Mouse (Mus musculus) MEL (cell line): ENCODE data around the gene Ankub1. TPM values are rescaled to one million over a fixed set of nuclear protein-coding genes. Genes with fewer than 3 reads are reported as not detected.
A peak's percentile ranks its signal among the peaks of the same experiment; 100 is the strongest.

ENCODE experiments used
- DNase-seq: peaks from one replicate; pipeline ENCODE4 v3.0.0; 2011; ENCODE audit warnings: low read depth, low spot score
- H3K27ac ChIP-seq: 2 replicates; pipeline ENCODE4 v1.5.1; 2012; ENCODE audit warnings: low read depth, mild to moderate bottlenecking, control low read depth, low read length, moderate library complexity; ENCODE audit not compliant: control insufficient read depth
- H3K27me3 ChIP-seq, 2 experiments: fragments of 150-350 bp in 1 of 2; sonication (generic) in 1 of 2; 2 replicates each; pipeline ENCODE4 v1.6.1; 2012; ENCODE audit warnings: low read length in 2 of 2, mild to moderate bottlenecking in 2 of 2, improper control_type of control experiment in 1 of 2, moderate library complexity in 1 of 2; ENCODE audit not compliant: insufficient read depth in 2 of 2, control insufficient read depth in 1 of 2
- H3K36me3 ChIP-seq, 2 experiments: 2 replicates each; pipeline ENCODE4 v1.6.1; 2012 to 2014; ENCODE audit warnings: low read length in 2 of 2, improper control_type of control experiment in 1 of 2, inconsistent platforms in 1 of 2, mild to moderate bottlenecking in 1 of 2; ENCODE audit not compliant: insufficient read depth in 2 of 2, control insufficient read depth in 1 of 2
- H3K4me1 ChIP-seq, 2 experiments: fragments of 150-350 bp in 1 of 2; sonication (generic) in 1 of 2; 2 replicates each; pipeline ENCODE4 v1.6.1; 2012; ENCODE audit warnings: low read length in 2 of 2, improper control_type of control experiment in 1 of 2, mild to moderate bottlenecking in 1 of 2; ENCODE audit not compliant: insufficient read depth in 2 of 2, control insufficient read depth in 1 of 2
- H3K4me3 ChIP-seq, 2 experiments: fragments of 150-350 bp in 1 of 2; sonication (generic) in 1 of 2; 2 replicates each; pipeline ENCODE4 v1.5.1; 2012; ENCODE audit warnings: low read depth in 2 of 2, low read length in 2 of 2, mild to moderate bottlenecking in 2 of 2, moderate library complexity in 2 of 2, control low read depth in 1 of 2, improper control_type of control experiment in 1 of 2; ENCODE audit not compliant: control insufficient read depth in 1 of 2, insufficient read depth in 1 of 2
- H3K79me2 ChIP-seq: 2 replicates; pipeline ENCODE4 v1.6.1; 2012; ENCODE audit warnings: mild to moderate bottlenecking, low read length, moderate library complexity; ENCODE audit not compliant: control insufficient read depth, poor library complexity, insufficient read depth
- H3K9ac ChIP-seq: 2 replicates; pipeline ENCODE4 v1.6.1; 2012; ENCODE audit warnings: low read depth, mild to moderate bottlenecking, control low read depth, low read length, moderate library complexity; ENCODE audit not compliant: control insufficient read depth, poor library complexity, severe bottlenecking
- H3K9me3 ChIP-seq: fragments of 150-350 bp; sonication (generic); replicated peaks from 2 replicates; pipeline ENCODE4 v1.6.1; 2012; ENCODE audit warnings: mild to moderate bottlenecking, low read length, improper control_type of control experiment, moderate library complexity; ENCODE audit not compliant: insufficient read depth
- BHLHE40 ChIP-seq: IDR thresholded peaks from 2 replicates; pipeline ENCODE4 v1.6.1; 2012; ENCODE audit warnings: low read depth, mild to moderate bottlenecking, inconsistent platforms, low read length, improper control_type of control experiment, borderline replicate concordance
- CHD1 ChIP-seq: IDR thresholded peaks from 2 replicates; pipeline ENCODE4 v1.6.1; 2012; ENCODE audit warnings: low read depth, mild to moderate bottlenecking, inconsistent platforms, low read length, improper control_type of control experiment
- CHD2 ChIP-seq: IDR thresholded peaks from 2 replicates; pipeline ENCODE4 v1.6.1; 2011; ENCODE audit warnings: low read length, improper control_type of control experiment
- CTCF ChIP-seq, 3 experiments: IDR thresholded peaks in 2 of 3; conservative IDR thresholded peaks in 1 of 3; 2 replicates each; pipeline ENCODE4 v1.5.1; 2011 to 2012; ENCODE audit warnings: low read length in 3 of 3, low read depth in 2 of 3, mild to moderate bottlenecking in 2 of 3, improper control_type of control experiment in 1 of 3, inconsistent platforms in 1 of 3, mixed read lengths in 1 of 3, moderate library complexity in 1 of 3; ENCODE audit not compliant: control insufficient read depth in 1 of 3, insufficient read depth in 1 of 3, poor library complexity in 1 of 3, severe bottlenecking in 1 of 3
- E2F4 ChIP-seq: IDR thresholded peaks from 2 replicates; pipeline ENCODE4 v1.6.1; 2011; ENCODE audit warnings: low read depth, low read length, improper control_type of control experiment, borderline replicate concordance
- ELF1 ChIP-seq: IDR thresholded peaks from 2 replicates; pipeline ENCODE4 v1.6.1; 2014; ENCODE audit warnings: low read depth, mild to moderate bottlenecking, inconsistent platforms, low read length, improper control_type of control experiment, moderate library complexity
- ETS1 ChIP-seq: IDR thresholded peaks from 2 replicates; pipeline ENCODE4 v1.6.1; 2012; ENCODE audit warnings: low read depth, mild to moderate bottlenecking, inconsistent platforms, low read length, improper control_type of control experiment, moderate library complexity
- GABPA ChIP-seq: IDR thresholded peaks from 2 replicates; pipeline ENCODE4 v1.6.1; 2012; ENCODE audit warnings: low read depth, mild to moderate bottlenecking, inconsistent platforms, low read length, improper control_type of control experiment, moderate library complexity
- HCFC1 ChIP-seq: IDR thresholded peaks from 2 replicates; pipeline ENCODE4 v1.6.1; 2012; ENCODE audit warnings: low read depth, mild to moderate bottlenecking, inconsistent platforms, low read length, improper control_type of control experiment, moderate library complexity
- JUND ChIP-seq: IDR thresholded peaks from 2 replicates; pipeline ENCODE4 v1.6.1; 2011; ENCODE audit warnings: low read depth, mild to moderate bottlenecking, improper control_type of control experiment, low read length
- KAT2A ChIP-seq: conservative IDR thresholded peaks from 2 replicates; pipeline ENCODE4 v1.6.1; 2012; ENCODE audit warnings: low read depth, low read length, improper control_type of control experiment, inconsistent platforms
- MAFK ChIP-seq: IDR thresholded peaks from 2 replicates; pipeline ENCODE4 v1.6.1; 2011; ENCODE audit warnings: low read depth, mild to moderate bottlenecking, low read length, improper control_type of control experiment, borderline replicate concordance
- MAZ ChIP-seq: IDR thresholded peaks from 2 replicates; pipeline ENCODE4 v1.6.1; 2012; ENCODE audit warnings: low read depth, mild to moderate bottlenecking, inconsistent platforms, low read length, improper control_type of control experiment
- MXI1 ChIP-seq: IDR thresholded peaks from 2 replicates; pipeline ENCODE4 v1.6.1; 2011; ENCODE audit warnings: mild to moderate bottlenecking, low read depth, low read length, improper control_type of control experiment
- MYB ChIP-seq: IDR thresholded peaks from 2 replicates; pipeline ENCODE4 v1.6.1; 2011; ENCODE audit warnings: mild to moderate bottlenecking, low read depth, low read length, improper control_type of control experiment
- MYC ChIP-seq: IDR thresholded peaks from 2 replicates; pipeline ENCODE4 v1.6.1; 2011; ENCODE audit warnings: low read depth, mild to moderate bottlenecking, low read length, improper control_type of control experiment, moderate library complexity
- NELFE ChIP-seq: IDR thresholded peaks from 2 replicates; pipeline ENCODE4 v1.6.1; 2011; ENCODE audit warnings: low read depth, low read length, improper control_type of control experiment
- NRF1 ChIP-seq: IDR thresholded peaks from 2 replicates; pipeline ENCODE4 v1.6.1; 2014; ENCODE audit warnings: low read depth, mild to moderate bottlenecking, inconsistent platforms, low read length, improper control_type of control experiment, moderate library complexity; ENCODE audit not compliant: poor library complexity, insufficient read depth, severe bottlenecking
- POLR2A ChIP-seq, 2 experiments: IDR thresholded peaks; 2 replicates each; pipeline ENCODE4 v1.6.1; 2011 to 2012; ENCODE audit warnings: low read length in 2 of 2, mild to moderate bottlenecking in 2 of 2, control low read depth in 1 of 2, improper control_type of control experiment in 1 of 2, low read depth in 1 of 2, moderate library complexity in 1 of 2; ENCODE audit not compliant: control insufficient read depth in 1 of 2, insufficient read depth in 1 of 2, poor library complexity in 1 of 2
- POLR2AphosphoS2 ChIP-seq: IDR thresholded peaks from 2 replicates; pipeline ENCODE4 v1.6.1; 2011; ENCODE audit warnings: low read length, improper control_type of control experiment
- RCOR1 ChIP-seq: IDR thresholded peaks from 2 replicates; pipeline ENCODE4 v1.6.1; 2012; ENCODE audit warnings: low read depth, mild to moderate bottlenecking, inconsistent platforms, low read length, improper control_type of control experiment
- SIN3A ChIP-seq: IDR thresholded peaks from 2 replicates; pipeline ENCODE4 v1.6.1; 2012; ENCODE audit warnings: low read length, improper control_type of control experiment, inconsistent platforms
- SMC3 ChIP-seq: IDR thresholded peaks from 2 replicates; pipeline ENCODE4 v1.6.1; 2011; ENCODE audit warnings: low read depth, low read length, improper control_type of control experiment
- TAL1 ChIP-seq: IDR thresholded peaks from 2 replicates; pipeline ENCODE4 v1.6.1; 2012; ENCODE audit warnings: mild to moderate bottlenecking, inconsistent platforms, low read length, moderate library complexity, mixed read lengths
- TBP ChIP-seq: IDR thresholded peaks from 2 replicates; pipeline ENCODE4 v1.8.0; 2011; ENCODE audit warnings: low read depth, low read length, improper control_type of control experiment
- TCF12 ChIP-seq: IDR thresholded peaks from 2 replicates; pipeline ENCODE4 v1.6.1; 2014; ENCODE audit warnings: low read depth, mild to moderate bottlenecking, inconsistent platforms, low read length, improper control_type of control experiment, moderate library complexity
- UBTF ChIP-seq: IDR thresholded peaks from 2 replicates; pipeline ENCODE4 v1.6.1; 2012; ENCODE audit warnings: low read depth, mild to moderate bottlenecking, inconsistent platforms, low read length, improper control_type of control experiment, moderate library complexity, borderline replicate concordance; ENCODE audit not compliant: insufficient read depth
- USF1 ChIP-seq: IDR thresholded peaks from 2 replicates; pipeline ENCODE4 v1.6.1; 2014; ENCODE audit warnings: low read depth, mild to moderate bottlenecking, inconsistent platforms, low read length, improper control_type of control experiment, moderate library complexity
- ZC3H11A ChIP-seq: IDR thresholded peaks from 2 replicates; pipeline ENCODE4 v1.6.1; 2012; ENCODE audit warnings: low read depth, mild to moderate bottlenecking, inconsistent platforms, low read length, improper control_type of control experiment
- ZNF384 ChIP-seq: IDR thresholded peaks from 2 replicates; pipeline ENCODE4 v1.6.1; 2012; ENCODE audit warnings: low read depth, mild to moderate bottlenecking, inconsistent platforms, low read length, improper control_type of control experiment
- polyA plus RNA-seq, 2 experiments: library from polyadenylated mRNA; stranded (reverse) in 1 of 2; unstranded in 1 of 2; fragments of >175 nt in 1 of 2; fragments of >200 nt in 1 of 2; gene quantifications; 2 replicates each; pipeline versions ENCODE4 v1.2.1 to v1.2.4; 2012; ENCODE audit warnings: low replicate concordance in 2 of 2, low read depth in 1 of 2; ENCODE audit not compliant: insufficient read length in 2 of 2, insufficient read depth in 1 of 2, missing spikeins in 1 of 2
- total RNA-seq: library from RNA; depleted of rRNA; stranded (reverse); fragments of 300-350 nt; gene quantifications from 2 replicates; pipeline ENCODE4 v1.2.3, GENCODE M21; 2012

The Ankub1 gene
- total and polyA plus RNA-seq, 3 experiments, result not detected

GRCm38 (mm10) chr3:57651865-57652259 is 40.7 kb downstream of the Ankub1 start:
- TF ChIP-seq ZNF384, result no peak
- no peak for TF ChIP-seq HCFC1
- no peak for TF ChIP-seq JUND
- no peak for TF ChIP-seq TBP
- TF ChIP-seq POLR2AphosphoS2, result no peak
- TF ChIP-seq MAFK, result no peak
- TF ChIP-seq ETS1, result no peak
- TF ChIP-seq NELFE, result no peak
- no peak for TF ChIP-seq ZC3H11A
- TF ChIP-seq MYB, result no peak
- no peak for TF ChIP-seq TAL1
- TF ChIP-seq KAT2A, result no peak
- TF ChIP-seq CTCF (IDR thresholded peaks at IDR 0.05 in 2 of 3, conservative IDR thresholded peaks at IDR 0.05 in 1 of 3; ENCODE audit: control insufficient read depth in 1 of 3, insufficient read depth in 1 of 3, low read depth in 2 of 3, low read length in 3 of 3, poor library complexity in 1 of 3, severe bottlenecking in 1 of 3), result no peak
- TF ChIP-seq CHD1, result no peak
- no peak for TF ChIP-seq BHLHE40
- TF ChIP-seq CHD2, result no peak
- no peak for TF ChIP-seq TCF12
- TF ChIP-seq UBTF, result no peak
- no peak for TF ChIP-seq MAZ
- Histone ChIP-seq H3K4me3 (peak overlapping the region; percentile 78 to 93), H3K79me2 (peaks cover 9% of the 10 kb centered on the region), H3K4me1 (peaks cover 0 to 4% of the 10 kb centered on the region in 2 experiments; a peak in 2 of 4 replicates), H3K27ac (no peak overlapping the region), H3K9me3 (no peaks in the 10 kb centered on the region), H3K9ac (peak overlapping the region; percentile 59), H3K36me3 (peaks cover 0 to 15% of the 10 kb centered on the region in 2 experiments; a peak in 2 of 4 replicates), H3K27me3 (peaks cover 0 to 1% of the 10 kb centered on the region in 2 experiments; a peak in 1 of 4 replicates)
- no peak for DNase-seq

DNA sequence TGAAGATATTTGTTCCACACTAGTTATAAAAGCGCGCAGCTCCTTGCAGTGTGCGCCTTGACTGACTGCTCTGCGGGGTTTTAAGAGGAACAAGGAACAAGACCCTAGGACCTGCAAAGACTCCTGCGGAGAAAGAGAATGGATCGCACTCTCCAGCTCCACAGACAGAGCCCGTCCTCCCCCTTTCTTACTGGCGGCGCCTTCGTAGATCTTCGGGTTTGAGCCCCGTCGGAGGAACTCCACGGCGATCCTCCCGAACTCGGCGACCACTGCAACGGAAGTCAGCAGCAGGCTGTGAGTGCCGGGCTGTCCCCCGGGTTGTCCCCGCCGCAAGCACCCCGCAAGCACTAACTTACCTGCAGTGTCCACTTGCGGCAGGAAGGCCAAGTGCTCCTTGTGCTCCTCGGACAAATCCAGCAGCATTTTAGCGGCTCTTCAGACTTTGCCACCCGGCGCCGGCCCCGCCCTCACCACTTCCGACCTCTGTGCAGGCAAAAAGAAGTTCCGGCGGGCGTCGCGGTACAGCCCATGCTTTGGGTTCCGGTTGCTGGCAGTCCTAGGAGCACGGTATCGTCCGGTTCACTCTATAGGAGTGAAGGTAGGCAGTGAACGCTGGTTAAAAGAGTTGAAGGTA is 41.3 kb downstream of the Ankub1 start, which contains the start of gene Commd2:
Gene Commd2, minus strand, starts transcription at position 485 of the 634 bp plus-strand sequence.
- H3K79me2 ChIP-seq, result peaks cover 9% of the 10 kb centered on the region
- H3K4me3 ChIP-seq, result peak within 1 kb of the TSS; percentile 78 to 93
- H3K9ac ChIP-seq, result peak within 1 kb of the TSS; percentile 89
- peaks cover 0 to 15% of the 10 kb centered on the region in 2 experiments; a peak in 3 of 4 replicates for H3K36me3 ChIP-seq
- peak; percentile 94 for DNase-seq
- no peaks in the 10 kb centered on the region for H3K9me3 ChIP-seq
- peak within 1 kb of the TSS; percentile 63 for H3K27ac ChIP-seq
- H3K4me1 ChIP-seq, result peaks cover 0 to 4% of the 10 kb centered on the region in 2 experiments; a peak in 2 of 4 replicates
- H3K27me3 ChIP-seq, result peaks cover 0 to 1% of the 10 kb centered on the region in 2 experiments; a peak in 1 of 4 replicates
- TF ChIP-seq BHLHE40 (no peak), SMC3 (no peak), POLR2A (IDR thresholded peaks at IDR 0.05; ENCODE audit: control insufficient read depth in 1 of 2, insufficient read depth in 1 of 2, low read depth in 1 of 2, low read length in 2 of 2, poor library complexity in 1 of 2) (peak; percentile 65 to 87), GABPA (no peak), MYC (0 out of 2 replicates have a peak, but pooled peaks have one; percentile 42), MXI1 (peak; percentile 66), CHD1 (0 out of 2 replicates have a peak, but pooled peaks have one; percentile 65), SIN3A (peak; percentile 83), USF1 (no peak), ZNF384 (0 out of 2 replicates have a peak, but pooled peaks have one; percentile 28), E2F4 (no peak), HCFC1 (peak; percentile 92), TCF12 (peak; percentile 74; the same call in 1 of the 2 replicates), NELFE (peak; percentile 84), NRF1 (no peak), JUND (no peak), MAZ (peak; percentile 98), RCOR1 (no peak), TBP (peak; percentile 88), ELF1 (peak; percentile 46; the same call in 1 of the 2 replicates), UBTF (no peak)
